Mouse (Mus musculus): ENCODE data around the gene Olfr548-ps1.
A peak's percentile ranks its signal among the peaks of the same experiment; 100 is the strongest.
"Not testable (repeated sequence)": the region's sequence is repeated elsewhere in the genome, so short reads cannot be mapped to it uniquely, and the experiment has no call there.

The Olfr548-ps1 gene

DNA sequence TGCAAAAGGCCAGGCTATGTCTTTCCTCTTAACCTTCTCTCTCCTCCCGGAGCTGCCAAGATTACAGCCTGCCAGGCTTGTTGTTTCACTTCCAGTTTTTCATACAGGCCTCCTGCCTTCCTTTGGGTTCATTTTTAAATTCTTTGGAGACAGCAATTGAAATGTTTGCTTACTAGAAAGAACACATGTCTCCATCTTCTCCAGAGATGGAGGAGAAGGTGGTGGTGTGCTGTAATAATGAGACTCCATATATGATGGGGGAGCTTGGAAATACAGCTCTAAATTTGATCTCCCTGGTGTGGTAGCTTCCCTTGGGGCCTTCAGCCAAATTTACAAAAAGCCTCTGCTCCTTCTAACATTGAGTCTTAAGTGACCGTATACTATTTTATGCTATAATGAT, at the start of gene Olfr548-ps1:
Gene Olfr548-ps1 (plus strand): TSS at position 301 of the 400 bp plus-strand sequence.
- no peak for DNase-seq (ENCODE audit: extremely low spot score, low spot score)

DNA sequence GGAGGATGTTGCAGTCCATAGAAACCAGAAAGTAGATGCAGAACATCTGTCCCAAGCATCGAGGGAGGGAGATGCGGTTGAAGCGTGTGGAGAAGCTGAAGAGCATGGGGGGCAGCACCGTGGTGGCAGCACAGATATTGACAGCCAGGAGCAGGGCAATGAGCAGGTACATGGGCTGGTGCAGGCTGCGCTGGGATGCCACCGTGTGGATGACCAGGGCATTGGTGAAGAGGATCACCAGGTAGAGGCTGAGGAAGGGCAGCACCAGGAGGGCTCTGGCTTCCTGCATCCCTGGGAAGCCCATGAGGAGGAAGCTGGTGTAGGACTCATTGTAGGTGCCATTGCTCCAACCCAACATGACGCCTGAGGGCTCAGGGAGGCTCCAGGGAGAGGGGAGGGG, 46.3 kb upstream of the Olfr548-ps1 start:
- not testable (repeated sequence) for DNase-seq (ENCODE audit: extremely low spot score, low spot score)

DNA sequence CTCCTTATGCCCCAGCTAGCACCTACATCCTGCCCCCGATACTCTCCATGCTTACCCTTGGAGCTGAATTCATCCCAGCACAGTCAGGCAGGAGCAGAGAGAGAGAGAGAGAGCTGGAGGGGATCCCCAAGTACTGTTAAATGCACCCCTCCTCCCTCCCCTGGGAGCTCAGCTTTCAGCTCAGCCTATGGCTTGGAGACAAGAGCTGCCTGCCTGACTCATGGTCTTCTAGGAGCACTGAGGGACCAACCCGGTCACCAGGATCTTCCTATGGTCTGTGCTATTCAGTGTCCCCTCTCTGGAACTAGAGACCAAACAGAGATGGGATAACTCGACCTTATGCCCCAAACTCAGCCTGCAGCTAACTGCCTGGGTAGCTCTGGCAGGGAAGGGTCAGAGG, 41.2 kb upstream of the Olfr548-ps1 start, which contains the start of gene Olfr545:
Gene Olfr545 (minus strand): TSS at position 101 of the 400 bp plus-strand sequence.
- no peak for DNase-seq (ENCODE audit: extremely low spot score, low spot score)

DNA sequence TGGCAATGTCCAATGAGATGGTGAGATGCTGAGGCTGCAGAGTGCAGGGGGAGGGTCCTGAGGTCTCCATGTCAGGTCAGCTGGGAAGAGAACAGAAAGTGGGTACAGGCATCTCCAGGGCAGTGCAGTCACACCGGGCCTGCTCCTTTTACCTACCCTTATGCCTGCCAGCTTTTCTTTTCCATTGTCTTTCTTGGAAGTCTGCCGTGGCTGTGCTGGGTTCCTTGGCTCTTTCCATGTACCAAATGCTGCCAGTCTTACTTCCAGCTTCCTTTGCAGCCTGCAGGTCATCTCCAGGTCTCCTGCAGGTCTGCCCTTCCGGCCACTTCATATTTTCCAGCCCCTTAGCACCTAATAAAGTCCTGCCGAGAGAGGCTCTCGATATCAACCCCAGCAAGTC, 38.7 kb upstream of the Olfr548-ps1 start:
- DNase-seq (ENCODE audit: extremely low spot score, low spot score), result no peak

DNA sequence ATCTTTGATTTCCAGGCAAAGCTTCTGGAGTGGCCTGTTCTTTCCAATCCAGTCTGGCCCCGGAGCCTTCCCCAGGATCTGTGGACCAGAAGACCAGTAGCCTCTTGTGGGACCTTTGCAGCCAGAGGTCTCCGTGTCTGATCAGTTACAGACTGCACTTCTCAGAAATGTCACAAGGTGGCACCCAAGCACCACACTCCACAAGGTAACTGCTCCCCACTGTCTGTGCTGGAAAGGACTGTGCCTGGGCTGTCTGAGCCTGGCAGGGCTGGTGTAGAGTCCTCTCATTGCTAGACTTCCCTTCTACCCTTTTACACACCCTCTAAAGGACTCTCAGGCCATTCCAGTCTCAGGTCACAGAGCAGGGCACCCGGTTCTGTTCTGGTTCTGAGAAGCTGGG, 33.8 kb upstream of the Olfr548-ps1 start:
- peak; percentile 75 for DNase-seq (ENCODE audit: extremely low spot score, low spot score)

DNA sequence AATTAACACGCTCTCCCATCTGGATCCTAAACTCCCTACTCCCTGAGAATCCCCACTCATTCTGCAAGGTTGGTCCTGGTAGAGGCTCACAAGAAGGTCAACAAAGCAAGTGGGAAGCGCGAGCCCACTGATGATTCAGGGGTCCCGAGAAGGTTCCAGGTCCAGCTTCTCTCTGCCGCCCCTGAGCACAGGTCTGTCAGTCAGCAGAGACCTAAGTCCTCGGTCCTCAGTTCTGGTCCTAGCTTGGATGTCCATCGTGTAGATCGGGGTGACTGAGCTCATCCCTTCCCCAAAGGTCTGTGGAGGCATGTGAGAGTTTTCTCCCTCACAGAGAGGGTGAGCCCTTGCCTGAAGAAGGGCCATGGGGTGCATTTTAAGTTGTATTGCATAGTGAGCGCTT, 32.6 kb upstream of the Olfr548-ps1 start:
- no peak for DNase-seq (ENCODE audit: extremely low spot score, low spot score)

DNA sequence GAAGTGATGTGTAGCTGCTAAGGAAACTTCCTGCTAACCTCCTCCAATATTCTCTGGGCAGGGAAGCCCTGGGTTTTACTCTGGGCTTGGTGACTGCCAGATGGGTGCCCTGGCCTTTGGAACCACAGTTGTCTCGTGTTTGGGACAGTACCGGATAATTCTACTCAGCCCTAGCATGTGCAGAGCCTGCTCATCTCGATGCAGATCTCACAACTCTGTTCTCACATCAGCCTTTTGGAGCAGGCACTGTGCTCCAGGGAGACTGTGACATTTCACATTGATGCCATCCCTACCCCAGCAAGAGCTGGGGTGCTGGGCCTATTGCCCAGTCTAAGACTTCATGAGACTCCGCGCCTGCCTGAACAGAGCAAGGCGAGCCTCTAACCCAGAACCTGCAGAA, 32.0 kb upstream of the Olfr548-ps1 start:
- DNase-seq (ENCODE audit: extremely low spot score, low spot score), result no peak

DNA sequence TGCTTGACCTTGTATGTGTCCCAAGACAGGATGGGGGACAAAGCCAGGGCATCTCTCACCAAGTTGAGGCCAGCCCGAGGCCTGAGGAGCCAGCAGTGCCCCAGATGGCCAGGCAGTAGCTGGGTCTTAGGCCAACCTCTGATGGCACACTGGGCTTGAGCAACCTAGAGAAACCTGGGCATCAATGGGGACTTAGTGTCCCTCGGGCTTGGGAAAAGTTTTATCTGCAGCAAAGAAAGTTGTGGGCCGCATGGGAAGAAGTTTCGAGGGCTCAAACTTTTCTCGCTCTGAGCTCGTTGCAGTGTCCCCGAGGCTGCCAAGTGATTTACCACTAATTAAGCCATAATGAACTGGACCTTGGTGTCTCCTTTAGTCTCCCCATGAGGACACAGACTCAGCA, 31.0 kb upstream of the Olfr548-ps1 start:
- no peak for DNase-seq (ENCODE audit: extremely low spot score, low spot score)

DNA sequence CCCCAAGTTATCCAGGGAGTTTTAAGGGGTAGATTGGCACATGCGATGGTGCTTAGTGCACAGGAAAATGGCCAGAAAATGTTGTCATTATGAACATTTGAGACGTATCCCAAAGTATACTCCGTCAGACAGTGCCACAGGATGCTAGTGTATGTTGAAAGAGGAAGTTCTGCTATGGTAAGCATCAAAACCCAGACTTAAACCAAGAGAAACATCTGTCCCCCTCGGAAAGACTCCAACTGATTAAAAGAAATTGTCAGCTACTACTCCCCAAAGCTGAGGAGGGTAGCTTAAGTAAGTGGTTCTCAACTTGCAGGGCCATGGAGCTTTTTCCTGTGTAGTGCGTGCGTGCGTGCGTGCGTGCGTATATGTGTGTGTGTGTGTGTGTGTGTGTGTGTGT, 28.8 kb upstream of the Olfr548-ps1 start:
- DNase-seq (ENCODE audit: extremely low spot score, low spot score), result no peak

DNA sequence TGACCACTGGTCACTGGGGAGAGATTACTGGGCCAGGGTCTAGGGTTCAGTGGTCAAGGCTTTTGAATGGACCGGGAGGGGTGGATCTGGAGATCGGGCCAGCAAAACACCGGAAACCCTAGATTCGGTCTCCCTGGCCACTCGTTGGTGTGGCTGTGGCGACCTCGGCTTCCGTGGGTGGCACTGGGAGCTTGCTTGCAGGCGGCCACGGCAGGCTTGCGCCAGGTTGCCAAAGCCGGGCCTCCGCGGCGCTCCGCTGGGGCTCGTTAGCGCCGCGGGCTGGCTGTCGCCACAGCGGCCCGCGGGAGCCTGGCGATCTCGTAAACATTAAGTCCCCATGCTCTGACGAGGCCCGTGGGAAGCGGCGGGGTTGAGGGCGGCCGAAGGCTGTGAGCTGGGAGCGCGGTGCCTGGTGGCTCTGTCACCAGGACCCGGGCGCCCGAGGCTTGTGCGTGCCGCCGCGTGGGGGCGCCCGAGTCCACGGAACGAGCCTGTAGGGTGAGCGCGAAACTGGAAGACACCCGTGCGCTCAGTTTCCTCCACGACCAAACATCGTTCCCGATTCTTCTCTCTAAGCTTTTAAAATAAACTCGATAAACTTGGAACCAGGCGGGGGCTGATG, 27.8 kb upstream of the Olfr548-ps1 start:
- peak; percentile 89 for DNase-seq (ENCODE audit: extremely low spot score, low spot score)

DNA sequence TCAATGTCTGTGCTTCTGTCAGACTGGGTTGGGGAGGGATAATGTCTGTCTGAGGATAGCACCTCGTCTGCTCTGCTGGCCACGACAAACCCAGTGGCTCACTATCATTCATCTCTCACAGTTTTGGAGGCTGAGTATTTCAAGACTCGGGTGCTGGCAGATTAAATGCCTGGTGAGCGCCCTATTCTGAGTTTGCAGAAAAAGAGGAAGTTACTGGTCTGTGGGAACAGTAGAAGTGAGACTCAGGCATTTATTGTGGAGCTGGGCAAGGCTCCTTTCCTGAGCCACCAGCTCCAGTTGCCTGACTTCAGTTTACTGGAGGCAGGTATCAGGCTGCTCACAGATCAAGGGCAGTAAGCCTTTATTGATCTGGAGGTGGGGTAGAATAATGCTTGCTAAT, 26.6 kb upstream of the Olfr548-ps1 start:
- no peak for DNase-seq (ENCODE audit: extremely low spot score, low spot score)

DNA sequence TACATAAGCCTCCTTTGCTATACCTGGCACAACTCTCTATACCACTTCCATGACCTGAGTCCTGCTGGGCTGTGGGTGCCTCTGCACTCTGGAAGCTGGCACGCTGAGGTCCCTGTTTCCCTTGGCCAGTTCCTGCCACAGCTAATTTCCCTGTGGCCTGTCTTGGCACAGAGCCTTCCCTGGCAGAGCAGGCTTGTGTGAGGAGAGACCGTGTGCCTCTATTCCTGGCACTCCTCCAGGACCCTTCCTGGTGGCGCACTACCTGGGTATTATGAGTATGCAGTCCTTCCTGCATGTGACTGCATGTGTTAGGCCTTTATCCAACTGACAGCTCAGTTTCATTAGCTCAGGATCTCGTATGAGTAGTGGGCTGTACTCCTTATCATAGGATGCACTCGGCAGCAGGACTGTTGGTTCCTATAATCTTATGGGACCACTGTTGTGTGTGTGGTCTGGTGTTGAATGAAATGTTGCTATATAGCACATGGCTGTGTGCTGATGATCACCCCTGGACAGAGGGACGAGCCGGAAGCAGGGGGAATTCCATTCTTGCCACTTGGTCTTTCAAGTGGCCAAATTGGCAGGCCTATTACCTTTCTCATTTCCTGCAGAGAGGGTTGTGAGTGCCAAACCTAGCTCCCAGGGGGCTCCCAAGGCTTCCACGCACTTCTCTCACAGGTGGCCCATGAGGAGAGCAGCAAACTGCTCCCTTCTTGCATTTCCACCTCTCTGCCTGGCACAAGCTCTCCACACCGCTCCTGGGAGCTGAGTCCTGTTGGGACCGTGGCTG, 24.2 kb upstream of the Olfr548-ps1 start:
- no peak for DNase-seq (ENCODE audit: extremely low spot score, low spot score)

DNA sequence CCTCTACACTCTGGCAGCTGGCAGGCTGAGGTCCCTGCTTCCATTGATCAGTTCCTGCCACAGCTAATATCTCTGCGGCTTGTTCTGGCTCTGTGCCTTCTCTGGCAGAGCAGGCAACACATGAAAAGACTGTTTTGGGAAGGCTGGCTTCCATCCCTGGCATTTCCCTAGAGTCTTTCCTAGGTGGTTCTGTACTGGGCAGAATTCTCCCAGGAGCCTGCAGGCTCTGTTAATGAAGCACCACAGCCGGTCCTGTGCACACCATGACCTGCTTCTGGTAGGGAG, 23.7 kb upstream of the Olfr548-ps1 start:
- no peak for DNase-seq (ENCODE audit: extremely low spot score, low spot score)

DNA sequence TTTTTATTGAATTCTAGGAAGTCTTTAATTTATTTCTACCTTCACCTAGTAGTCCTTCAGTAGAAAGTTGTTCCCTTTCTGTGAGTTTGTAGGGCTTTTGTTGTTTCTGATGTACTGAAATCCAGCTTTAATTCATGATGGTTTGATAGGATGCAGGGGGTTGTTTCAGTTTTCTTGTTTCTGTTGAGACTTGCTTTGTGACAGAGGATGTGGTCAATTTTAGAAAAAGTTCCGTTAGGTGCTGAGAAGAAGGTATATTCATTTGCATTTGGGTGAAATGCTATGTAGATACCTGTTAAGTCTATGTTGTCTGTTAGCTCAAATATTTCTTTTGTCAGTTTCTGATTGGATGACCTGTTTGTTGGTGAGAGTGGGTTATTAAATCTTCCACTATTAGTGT, 11.6 kb upstream of the Olfr548-ps1 start:
- DNase-seq (ENCODE audit: extremely low spot score, low spot score), result no peak

DNA sequence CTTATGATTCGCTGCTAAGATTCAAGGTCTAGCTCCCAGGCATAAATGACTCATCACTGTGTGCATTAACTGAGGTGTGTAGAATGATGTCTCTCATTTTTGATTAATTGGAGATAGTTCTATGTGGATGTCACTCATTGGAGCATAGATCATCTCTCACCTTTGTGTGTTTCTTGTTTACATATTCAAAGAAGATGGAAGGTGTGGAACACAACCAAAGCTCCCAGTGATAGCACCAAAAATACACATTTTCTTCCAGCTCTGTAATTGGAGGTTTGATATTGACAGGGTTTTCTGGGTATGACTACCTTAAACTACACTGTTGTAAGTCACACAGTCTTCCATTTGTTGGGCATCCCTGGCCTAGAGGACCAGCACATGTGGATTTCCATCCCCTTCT, 6.2 kb upstream of the Olfr548-ps1 start, which contains the start of gene Olfr547:
Gene Olfr547 (plus strand): TSS at position 301 of the 400 bp plus-strand sequence.
- DNase-seq (ENCODE audit: extremely low spot score, low spot score), result no peak

DNA sequence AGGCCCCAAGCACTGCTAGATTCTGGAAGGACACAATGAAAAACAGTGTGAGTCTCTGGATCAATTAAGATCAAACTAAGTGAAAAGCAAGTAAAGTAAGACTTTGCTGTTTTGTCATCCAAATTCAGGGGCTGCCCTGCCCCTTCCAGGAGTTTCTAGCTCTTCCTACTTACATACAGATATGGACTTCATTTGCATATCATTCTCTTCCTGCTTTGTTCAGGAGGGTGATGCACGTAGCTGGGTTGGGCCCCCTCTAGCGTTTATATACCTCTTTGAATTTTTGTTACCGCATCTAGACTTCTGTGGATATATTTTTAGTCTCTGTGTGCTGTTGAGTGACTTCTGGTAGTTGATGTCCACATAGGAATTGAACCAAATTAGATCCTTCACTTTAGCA, 555 bp downstream of the Olfr548-ps1 start:
- DNase-seq (ENCODE audit: extremely low spot score, low spot score), result no peak

DNA sequence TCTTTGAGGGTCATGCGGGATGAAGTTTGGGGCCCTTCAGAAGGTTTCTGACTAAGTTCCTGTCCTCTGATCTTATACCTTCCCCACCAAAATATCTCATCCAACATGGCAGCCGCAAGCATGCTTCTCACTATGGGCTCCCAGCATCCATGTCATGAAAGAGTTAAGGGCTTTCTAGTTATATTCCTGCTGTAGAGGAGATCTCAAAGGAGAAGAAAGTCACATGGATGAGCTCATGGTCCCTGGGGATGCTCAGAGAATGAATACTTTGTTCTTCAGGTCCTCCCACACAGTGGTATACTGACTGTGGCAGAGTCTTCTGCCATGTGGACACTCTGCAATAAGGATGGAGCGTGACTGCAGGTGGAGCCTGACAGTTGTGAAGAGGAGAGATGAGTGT, 8.9 kb downstream of the Olfr548-ps1 start, which contains the start of gene Olfr549:
Gene Olfr549 (plus strand): TSS at position 301 of the 400 bp plus-strand sequence.
- no peak for DNase-seq (ENCODE audit: extremely low spot score, low spot score)

DNA sequence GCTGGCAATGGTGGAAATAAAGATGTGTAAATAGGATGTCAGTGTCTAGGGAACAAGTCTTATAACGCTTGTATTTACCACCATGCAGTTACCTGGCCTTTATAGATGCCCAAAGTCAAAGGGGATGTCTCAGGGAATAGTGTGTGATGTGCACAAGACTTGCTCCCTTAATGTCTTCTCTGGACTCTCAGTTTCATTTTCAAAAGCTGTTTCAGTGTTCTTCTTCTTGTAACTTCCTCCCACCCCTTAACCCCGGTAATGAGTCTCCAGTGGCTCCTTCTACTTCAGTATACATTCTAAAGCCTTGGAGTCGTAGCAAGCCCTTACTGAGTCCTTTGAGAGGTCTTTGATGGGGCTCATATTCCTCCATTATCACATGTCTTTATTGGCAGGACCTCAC, 12.6 kb downstream of the Olfr548-ps1 start:
- no peak for DNase-seq (ENCODE audit: extremely low spot score, low spot score)

DNA sequence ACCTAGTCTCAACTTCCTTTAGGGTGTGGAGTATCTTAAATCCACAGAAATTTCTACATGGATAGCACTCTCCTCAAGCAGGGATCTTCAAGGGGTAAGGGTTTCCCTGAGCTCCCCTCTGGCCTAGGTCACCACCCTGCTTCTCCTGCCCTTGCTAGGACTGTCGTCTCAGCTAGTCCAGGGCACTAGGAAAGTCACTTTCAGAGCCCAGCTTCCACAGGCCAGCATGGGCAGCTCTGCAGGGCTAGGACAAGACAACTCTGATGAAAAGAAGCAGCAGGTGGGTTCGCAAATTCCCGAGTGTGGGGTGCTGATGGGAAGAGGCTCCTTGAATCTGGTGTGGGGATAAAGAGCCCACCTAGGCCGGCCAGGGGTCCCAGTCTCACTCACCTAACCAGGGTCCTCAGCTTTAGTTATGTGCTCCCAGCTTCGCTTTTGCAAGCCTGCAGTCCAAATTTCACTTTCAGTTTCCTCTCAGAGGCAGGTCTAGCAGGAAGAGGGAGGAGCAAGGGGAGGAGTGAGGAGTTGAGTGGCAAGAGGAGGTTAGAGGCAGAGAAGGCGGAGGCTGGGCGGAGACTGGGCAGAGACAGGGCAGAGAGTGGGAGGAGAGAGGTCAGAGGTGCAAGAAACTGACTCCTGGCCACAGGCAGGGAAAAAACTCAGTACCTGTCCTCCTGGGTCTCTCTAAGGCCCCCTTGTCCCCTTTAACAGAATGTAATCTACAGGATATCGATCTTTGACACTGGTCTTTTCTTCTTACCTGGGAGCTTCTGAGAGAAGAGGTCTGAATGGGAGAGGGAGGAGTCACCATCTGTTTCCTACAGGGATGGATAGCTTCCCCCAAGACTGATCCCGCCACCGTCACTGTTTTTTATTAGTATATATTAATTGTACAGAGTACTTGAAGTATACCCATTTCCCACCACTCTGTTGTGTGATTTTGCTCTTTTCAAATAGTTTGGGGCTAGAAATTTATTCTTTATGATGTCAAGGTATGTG, 24.6 kb downstream of the Olfr548-ps1 start, which contains the start of gene Trim21:
Gene Trim21 (minus strand): TSS at position 488 of the 999 bp plus-strand sequence.
- peak; percentile 55 for DNase-seq (ENCODE audit: extremely low spot score, low spot score)

DNA sequence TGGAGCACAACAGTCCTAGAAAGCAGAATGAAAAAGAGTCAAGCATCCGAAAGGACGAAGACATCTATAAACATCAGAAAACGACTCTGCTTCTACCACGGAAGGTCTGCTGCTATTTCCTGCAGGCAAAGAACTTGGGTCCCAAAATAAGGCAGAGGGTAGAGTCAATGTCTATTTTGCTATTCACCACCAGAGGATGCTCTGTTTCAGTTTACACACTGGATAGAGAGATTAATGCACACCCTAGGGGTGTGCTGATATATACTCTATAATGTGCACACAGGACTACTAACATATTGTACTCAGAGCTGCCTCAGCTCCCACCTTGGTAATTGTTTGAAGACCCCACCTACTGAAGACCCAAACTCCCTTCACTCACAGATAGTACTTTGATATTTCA, 25.5 kb downstream of the Olfr548-ps1 start:
- no peak for DNase-seq (ENCODE audit: extremely low spot score, low spot score)

DNA sequence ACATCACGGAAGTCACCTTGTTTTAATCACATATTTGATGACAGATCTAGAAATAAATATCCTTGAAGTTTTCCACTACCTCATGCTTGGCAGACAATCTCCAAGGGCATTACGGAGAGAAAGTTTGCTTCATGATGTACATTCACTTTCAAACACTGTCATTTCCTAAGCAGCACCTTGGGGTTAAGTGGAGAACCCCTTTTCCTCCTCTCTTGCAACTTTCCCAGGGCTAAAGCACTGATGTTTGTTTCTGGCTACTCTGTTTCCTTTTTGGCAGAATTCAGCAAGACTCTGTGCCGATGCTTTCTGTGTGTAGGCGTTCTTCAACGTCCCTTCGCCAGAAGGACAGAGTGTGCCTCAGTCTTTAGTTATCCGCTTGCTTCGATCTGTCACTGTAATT, 30.4 kb downstream of the Olfr548-ps1 start, which contains the start of gene Olfr550:
Gene Olfr550 (plus strand): TSS at position 301 of the 400 bp plus-strand sequence.
- no peak for DNase-seq (ENCODE audit: extremely low spot score, low spot score)

All from neural tube, embryonic 10.5 days (tissue).